Mouse (Mus musculus): ENCODE results near the gene Gm21319. TPM values are rescaled to one million over a fixed set of nuclear protein-coding genes. Genes with fewer than 3 reads are reported as not detected.
"Not testable (repeated sequence)": the region's sequence is repeated elsewhere in the genome, so short reads cannot be mapped to it uniquely, and the experiment has no call there.

Gm21319 gene
- polyA plus RNA-seq (2016; fragmentation: Nextera tagmentation; extraction: Ambion mirVana), result not detected in 2 replicates

GRCm38 (mm10) chr12:87775655-87776054 is at the start of gene Gm21319:
Gene Gm21319 (minus strand): TSS chr12:87775755.
- not testable (repeated sequence) for H3K4me1 ChIP-seq (replicated peaks); H3K36me3 ChIP-seq; H3K9ac ChIP-seq; H3K4me3 ChIP-seq; H3K4me2 ChIP-seq; ATAC-seq (ENCODE audit: insufficient number of reproducible peaks, low FRiP score); H3K27me3 ChIP-seq (replicated peaks); H3K27ac ChIP-seq (ENCODE audit: poor library complexity, severe bottlenecking); H3K9me3 ChIP-seq (replicated peaks)
- 76% methylated on average over 4 of the region's 4 CpGs for WGBS

DNA sequence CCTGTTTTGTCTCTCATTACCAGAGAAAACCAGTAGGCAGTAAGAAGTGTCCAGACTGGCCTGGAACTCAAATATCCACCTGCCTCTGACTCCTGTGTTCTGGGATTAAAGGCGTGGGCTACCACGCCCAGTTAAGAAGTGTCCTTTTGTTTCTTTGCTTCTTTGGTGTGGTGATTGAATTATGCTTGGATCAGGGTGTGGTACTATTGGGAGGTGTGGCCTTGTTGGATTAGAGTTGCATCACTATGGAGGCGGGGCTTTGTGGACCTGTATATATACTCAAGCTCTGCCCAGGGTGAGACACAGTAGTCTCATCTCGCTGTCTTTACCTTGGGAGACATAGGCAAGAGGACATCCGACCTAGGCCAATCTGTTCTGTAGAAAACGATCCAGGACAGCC is 40.7 kb upstream of the Gm21319 start, which contains the start of gene BB287469:
TSS of gene BB287469 (plus strand) at position 301 of the 400 bp plus-strand sequence.
- not testable (repeated sequence) for H3K4me3 ChIP-seq; H3K4me1 ChIP-seq (replicated peaks); H3K9ac ChIP-seq; H3K36me3 ChIP-seq; H3K27ac ChIP-seq (ENCODE audit: poor library complexity, severe bottlenecking); ATAC-seq (ENCODE audit: insufficient number of reproducible peaks, low FRiP score); H3K9me3 ChIP-seq (replicated peaks); H3K4me2 ChIP-seq; H3K27me3 ChIP-seq (replicated peaks)
- 89% methylated on average over 6 of the region's 6 CpGs for WGBS

- H3K4me3 ChIP-seq; H3K27me3 ChIP-seq (replicated peaks); H3K36me3 ChIP-seq; H3K4me1 ChIP-seq (replicated peaks); H3K9me3 ChIP-seq (replicated peaks); H3K4me2 ChIP-seq; H3K27ac ChIP-seq (ENCODE audit: poor library complexity, severe bottlenecking); ATAC-seq (ENCODE audit: insufficient number of reproducible peaks, low FRiP score); H3K9ac ChIP-seq: not testable (repeated sequence)
- 82% methylated on average over 5 of the region's 5 CpGs for WGBS
Measured at GRCm38 (mm10) chr12:87797971-87798370, 22.4 kb upstream of the Gm21319 start.

DNA sequence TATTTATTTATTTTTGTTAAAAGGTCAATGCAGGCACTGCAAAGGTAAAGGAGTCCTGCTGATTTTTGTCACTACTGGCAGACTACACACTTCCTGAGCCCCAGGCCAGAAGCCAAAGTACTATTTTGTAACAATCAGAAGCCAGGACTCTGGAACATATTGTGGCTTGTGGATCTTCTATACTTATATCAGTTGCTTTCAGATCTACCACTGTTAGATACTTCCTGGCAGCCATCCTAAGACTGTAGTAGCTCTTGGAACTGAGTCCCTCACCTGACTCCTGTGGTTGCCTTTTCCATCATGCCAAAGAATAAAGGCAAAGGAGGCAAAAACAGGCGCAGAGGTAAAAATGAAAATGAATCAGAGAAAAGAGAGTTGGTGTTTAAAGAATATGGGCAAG is 19.7 kb upstream of the Gm21319 start, which contains the start of gene Gm21936:
TSS of gene Gm21936 (plus strand) at position 301 of the 400 bp plus-strand sequence.
- not testable (repeated sequence) for ATAC-seq (ENCODE audit: insufficient number of reproducible peaks, low FRiP score); H3K27me3 ChIP-seq (replicated peaks); H3K4me3 ChIP-seq; H3K36me3 ChIP-seq; H3K27ac ChIP-seq (ENCODE audit: poor library complexity, severe bottlenecking); H3K4me2 ChIP-seq; H3K4me1 ChIP-seq (replicated peaks); H3K9ac ChIP-seq; H3K9me3 ChIP-seq (replicated peaks)
- WGBS, result 83% methylated on average over 1 of the region's 1 CpGs

Other genes with a start within 250 kb of the Gm21319 start
- not detected in 2 replicates for gene Oog1, start 173.1 kb downstream of the Gm21319 start, polyA plus RNA-seq (2016; fragmentation: Nextera tagmentation; extraction: Ambion mirVana)
- gene Gm4027, start 156.9 kb downstream of the Gm21319 start, polyA plus RNA-seq (2016; fragmentation: Nextera tagmentation; extraction: Ambion mirVana), result not detected in 2 replicates
- gene Gm16381, start 131.1 kb downstream of the Gm21319 start, polyA plus RNA-seq (2016; fragmentation: Nextera tagmentation; extraction: Ambion mirVana), result not detected in 2 replicates
- gene Gm21936, start 19.8 kb upstream of the Gm21319 start, polyA plus RNA-seq (2016; fragmentation: Nextera tagmentation; extraction: Ambion mirVana), result not detected in 2 replicates
- gene BB287469, start 40.8 kb upstream of the Gm21319 start, polyA plus RNA-seq (2016; fragmentation: Nextera tagmentation; extraction: Ambion mirVana), result not detected in 2 replicates
- gene Gm2001, start 66.6 kb upstream of the Gm21319 start, polyA plus RNA-seq (2016; fragmentation: Nextera tagmentation; extraction: Ambion mirVana), result not detected in 2 replicates
- gene Gm2016, start 98.3 kb upstream of the Gm21319 start, polyA plus RNA-seq (2016; fragmentation: Nextera tagmentation; extraction: Ambion mirVana), result not detected in 2 replicates
- gene Gm2022, start 119.6 kb upstream of the Gm21319 start, polyA plus RNA-seq (2016; fragmentation: Nextera tagmentation; extraction: Ambion mirVana), result not detected in 2 replicates
- not detected in 2 replicates for gene Gm2035, start 144.1 kb upstream of the Gm21319 start, polyA plus RNA-seq (2016; fragmentation: Nextera tagmentation; extraction: Ambion mirVana)
- not detected in 2 replicates for gene Gm2042, start 178.3 kb upstream of the Gm21319 start, polyA plus RNA-seq (2016; fragmentation: Nextera tagmentation; extraction: Ambion mirVana)
- not detected in 2 replicates for gene Gm2075, start 236.1 kb upstream of the Gm21319 start, polyA plus RNA-seq (2016; fragmentation: Nextera tagmentation; extraction: Ambion mirVana)
- gene Gm6803, start 243.0 kb upstream of the Gm21319 start, polyA plus RNA-seq (2016; fragmentation: Nextera tagmentation; extraction: Ambion mirVana), result not detected in 2 replicates

All from heart, embryonic 12.5 days (tissue).